In the genomic region with DNA sequence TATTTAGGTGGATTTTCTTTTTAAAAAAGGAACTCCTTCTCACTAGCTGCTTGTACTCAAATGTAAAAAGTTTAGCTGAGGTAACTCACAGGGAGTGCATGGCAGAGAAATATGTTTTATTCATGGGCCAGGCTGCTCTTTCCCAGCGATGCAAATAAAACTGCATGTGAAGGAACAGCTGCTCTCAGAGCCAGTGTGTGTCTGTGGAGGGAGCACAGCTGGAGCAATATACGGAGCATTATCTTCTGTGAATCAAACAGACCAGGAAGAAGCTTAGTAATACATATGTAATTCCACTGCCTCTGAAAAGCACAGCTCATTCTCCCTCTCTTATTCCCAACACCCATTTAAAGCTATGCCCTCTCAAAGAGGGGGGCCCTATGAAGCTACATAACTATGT, we compare ENCODE assay signal across 15 mouse cellular contexts.
DNase-seq lines count a peak whose midpoint lies in the region; ATAC-seq lines count a peak whose summit lies in the region.
"Had no signal": no experiment of that assay in that cellular context is flagged by ENCODE, and none has a peak within 500 bp of the region (broad histone marks: within the 10 kb centered on the region; RNA-seq: fewer than 3 reads in every experiment).

No protein-coding gene starts in this region.

- no peaks in the 10 kb centered on the region for H3K27me3 ChIP-seq in hindbrain, embryonic 12.5 days
- no peaks in the 10 kb centered on the region for H3K27me3 ChIP-seq in neural tube, embryonic 12.5 days (replicated peaks)
- H3K27me3 ChIP-seq: embryonic facial prominence, embryonic 13.5 days; limb, embryonic 13.5 days had no signal

- DNase-seq in frontal cortex, postnatal 25 days (ENCODE audit: low spot score in 2 of 2): no peak
- peak; percentile 30 for DNase-seq in brain, embryonic 18.5 days (ENCODE audit: low read depth, low spot score)
- no peak for DNase-seq in heart, adult 18-20 months
- no peak for DNase-seq in heart, postnatal 36 days
- DNase-seq: cerebellum, adult 11 months; gastrocnemius, postnatal 14 days; lung, postnatal 10 days; thymus, adult 18-20 months had no signal

- no peak overlapping the region for H3K4me2 ChIP-seq in hindbrain, embryonic 12.5 days (replicated peaks)
- no peak overlapping the region for H3K4me2 ChIP-seq in neural tube, embryonic 12.5 days (replicated peaks)
- H3K4me2 ChIP-seq: embryonic facial prominence, embryonic 13.5 days; limb, embryonic 13.5 days had no signal

- intact Hi-C loops in heart, postnatal 36 days (cut with DNase I): no loop called here

- no peak overlapping the region for H3K9ac ChIP-seq in hindbrain, embryonic 12.5 days
- no peak overlapping the region for H3K9ac ChIP-seq in neural tube, embryonic 12.5 days
- H3K9ac ChIP-seq: embryonic facial prominence, embryonic 13.5 days; limb, embryonic 13.5 days had no signal

- H3K4me1 ChIP-seq in hindbrain, embryonic 12.5 days: peaks cover 4% of the 10 kb centered on the region; the same call in 1 of the 2 replicates
- 0 out of 2 replicates have a peak, but pooled peaks cover 5% of the 10 kb centered on the region for H3K4me1 ChIP-seq in neural tube, embryonic 12.5 days
- H3K4me1 ChIP-seq: embryonic facial prominence, embryonic 13.5 days; limb, embryonic 13.5 days had no signal

- no peaks in the 10 kb centered on the region for H3K36me3 ChIP-seq in hindbrain, embryonic 12.5 days
- no peaks in the 10 kb centered on the region for H3K36me3 ChIP-seq in neural tube, embryonic 12.5 days
- H3K36me3 ChIP-seq: embryonic facial prominence, embryonic 13.5 days; limb, embryonic 13.5 days had no signal

- H3K4me3 ChIP-seq in hindbrain, embryonic 12.5 days: no peak overlapping the region
- no peak overlapping the region for H3K4me3 ChIP-seq in neural tube, embryonic 12.5 days
- H3K4me3 ChIP-seq: embryonic facial prominence, embryonic 13.5 days; limb, embryonic 13.5 days had no signal

- peak; percentile 98 for ATAC-seq in frontal cortex, adult (ENCODE audit: low TSS enrichment)
- peak; percentile 88 for ATAC-seq in hindbrain, embryonic 12.5 days (ENCODE audit: low FRiP score)
- ATAC-seq in neural tube, embryonic 12.5 days (ENCODE audit: low FRiP score, low read depth): peak; percentile 85
- ATAC-seq in erythroid progenitor cell, adult 5-6 weeks (replicated peaks; ENCODE audit: low FRiP score, poor library complexity, severe bottlenecking): no peak
- ATAC-seq: intestine, postnatal 0 days had no signal

- 0 out of 2 replicates have a peak overlapping the region, but pooled peaks have one; percentile 35 for H3K27ac ChIP-seq in hindbrain, embryonic 12.5 days
- H3K27ac ChIP-seq in neural tube, embryonic 12.5 days: no peak overlapping the region
- H3K27ac ChIP-seq: embryonic facial prominence, embryonic 13.5 days; limb, embryonic 13.5 days had no signal

- WGBS in hindbrain, embryonic 12.5 days: 13% methylated on average over 2 of the region's 2 CpGs
- WGBS in neural tube, embryonic 12.5 days: 12% methylated on average over 2 of the region's 2 CpGs

- no peaks in the 10 kb centered on the region for H3K9me3 ChIP-seq in hindbrain, embryonic 12.5 days (replicated peaks)
- no peaks in the 10 kb centered on the region for H3K9me3 ChIP-seq in neural tube, embryonic 12.5 days
- H3K9me3 ChIP-seq: embryonic facial prominence, embryonic 13.5 days; limb, embryonic 13.5 days had no signal
